Mouse (Mus musculus) liver, embryonic 15.5 days (tissue): ENCODE results near the gene Klhl21. TPM values are rescaled to one million over a fixed set of nuclear protein-coding genes. Genes with fewer than 3 reads are reported as not detected.

Experiments used
- ATAC-seq: fragments of 200-750 bp; cut with Nextera tagmentation; 2 replicates; pipeline ENCODE4 v1.8.0; 2017; ENCODE audit warnings: moderate number of reproducible peaks, mild to moderate bottlenecking, moderate library complexity; ENCODE audit not compliant: insufficient read depth
- H3K27ac ChIP-seq: fragments of 300-500 bp; sonication (generic); replicated peaks from 2 replicates; pipeline ENCODE4 v1.5.1; 2015; ENCODE audit warnings: mild to moderate bottlenecking, inconsistent platforms
- H3K27me3 ChIP-seq: fragments of 300-500 bp; sonication (generic); 2 replicates; pipeline ENCODE4 v1.6.1; 2015; ENCODE audit warnings: mild to moderate bottlenecking, inconsistent platforms
- H3K36me3 ChIP-seq: fragments of 300-500 bp; sonication (generic); replicated peaks from 2 replicates; pipeline ENCODE4 v1.6.1; 2015; ENCODE audit warnings: moderate library complexity, mild to moderate bottlenecking, inconsistent platforms
- H3K4me1 ChIP-seq: fragments of 300-500 bp; sonication (generic); replicated peaks from 2 replicates; pipeline ENCODE4 v1.6.1; 2015; ENCODE audit warnings: inconsistent platforms
- H3K4me2 ChIP-seq: fragments of 300-500 bp; sonication (generic); 2 replicates; pipeline ENCODE4 v1.6.1; 2015; ENCODE audit warnings: moderate library complexity, mild to moderate bottlenecking, inconsistent platforms
- H3K4me3 ChIP-seq: fragments of 300-500 bp; sonication (generic); replicated peaks from 2 replicates; pipeline ENCODE4 v1.5.1; 2015; ENCODE audit warnings: mild to moderate bottlenecking, inconsistent platforms
- H3K9ac ChIP-seq: fragments of 300-500 bp; sonication (generic); 2 replicates; pipeline ENCODE4 v1.6.1; 2015; ENCODE audit warnings: moderate library complexity, mild to moderate bottlenecking, inconsistent platforms
- H3K9me3 ChIP-seq: fragments of 300-500 bp; sonication (generic); replicated peaks from 2 replicates; pipeline ENCODE4 v1.6.1; 2016; ENCODE audit warnings: inconsistent platforms
- WGBS: fragments of 180-500 bp; shearing (Covaris S2); methylation state at CpG from one replicate; pipeline ENCODE4 v1.1.7; 2015; ENCODE audit warnings: mixed read lengths; ENCODE audit not compliant: insufficient replicate concordance; 5-methylcytosine and 5-hydroxymethylcytosine counted together
- polyA plus RNA-seq: library from polyadenylated mRNA; unstranded; fragments of >200 nt; fragmentation: Nextera tagmentation; extraction: Ambion mirVana; gene quantifications from 2 replicates; pipeline ENCODE4 v1.2.1, GENCODE M21; 2015

Gene Klhl21
- polyA plus RNA-seq, 1 experiment from 2014 or later, result 6.3 TPM

GRCm38 (mm10) chr4:152038985-152039830 is 30.6 kb downstream of the Klhl21 start, which contains the start of gene Nol9:
Nol9 (plus strand) TSS chr4:152039321.
- H3K9me3 ChIP-seq, result no peaks in the 10 kb centered on the region
- peak within 1 kb of the TSS; percentile 97 for H3K4me2 ChIP-seq
- peaks cover 34% of the 10 kb centered on the region for H3K36me3 ChIP-seq
- WGBS, result under 1% methylated on average over 86 of the region's 86 CpGs
- peak within 1 kb of the TSS; percentile 97 for H3K4me3 ChIP-seq
- H3K27me3 ChIP-seq, result 0 out of 2 replicates have a peak, but pooled peaks cover under 1% of the 10 kb centered on the region
- peak within 1 kb of the TSS; percentile 85 for H3K9ac ChIP-seq
- H3K27ac ChIP-seq, result peak within 1 kb of the TSS; percentile 61
- peaks cover 35% of the 10 kb centered on the region for H3K4me1 ChIP-seq
- ATAC-seq, result peak; percentile 84

DNA sequence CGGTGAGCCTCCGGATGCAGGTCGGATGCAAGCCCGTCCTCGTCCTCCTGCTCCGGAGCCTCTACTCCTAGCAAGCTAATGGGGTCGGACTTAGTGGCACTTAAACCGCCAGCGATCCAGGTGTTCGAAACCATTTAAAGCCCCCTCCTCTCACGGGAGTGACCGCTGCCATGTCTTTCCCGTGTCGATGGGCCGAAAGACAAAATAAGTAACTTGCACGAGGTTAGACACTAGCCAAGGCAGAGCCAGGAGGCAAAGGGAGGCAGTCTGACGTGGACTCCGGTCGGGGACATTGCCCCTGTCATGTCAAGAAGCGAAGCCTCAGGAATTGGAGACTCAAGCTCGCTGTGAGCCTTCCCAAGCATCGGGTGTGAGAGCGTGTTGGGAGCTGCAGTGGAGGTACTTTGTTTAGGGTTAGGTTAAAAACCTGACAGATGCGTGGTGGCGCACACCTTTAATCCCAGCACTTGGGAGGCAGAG is 31.3 kb downstream of the Klhl21 start:
- peak overlapping the region; percentile 61 for H3K27ac ChIP-seq
- under 1% methylated on average over 25 of the region's 25 CpGs for WGBS
- ATAC-seq, result no peak; the same call in 1 of the 2 replicates

GRCm38 (mm10) chr4:152041924-152042641 is 33.5 kb downstream of the Klhl21 start:
- ATAC-seq, result no peak
- H3K9ac ChIP-seq, result no peak overlapping the region
- peaks cover 61% of the 10 kb centered on the region for H3K36me3 ChIP-seq
- H3K9me3 ChIP-seq, result no peaks in the 10 kb centered on the region
- peaks cover 35% of the 10 kb centered on the region for H3K4me1 ChIP-seq
- no peak overlapping the region for H3K4me2 ChIP-seq
- no peak overlapping the region for H3K27ac ChIP-seq
- H3K27me3 ChIP-seq, result no peaks in the 10 kb centered on the region
- no peak overlapping the region for H3K4me3 ChIP-seq
- 88% methylated on average over 22 of the region's 22 CpGs for WGBS

More for the DNA sequence above, 31.3 kb downstream of the Klhl21 start:
- H3K36me3 ChIP-seq, result peaks cover 40% of the 10 kb centered on the region
- peaks cover 35% of the 10 kb centered on the region for H3K4me1 ChIP-seq
- peak overlapping the region; percentile 85 for H3K9ac ChIP-seq
- H3K4me3 ChIP-seq, result peak overlapping the region; percentile 97
- no peaks in the 10 kb centered on the region for H3K9me3 ChIP-seq
- no peaks in the 10 kb centered on the region for H3K27me3 ChIP-seq
- peak overlapping the region; percentile 97 for H3K4me2 ChIP-seq

DNA sequence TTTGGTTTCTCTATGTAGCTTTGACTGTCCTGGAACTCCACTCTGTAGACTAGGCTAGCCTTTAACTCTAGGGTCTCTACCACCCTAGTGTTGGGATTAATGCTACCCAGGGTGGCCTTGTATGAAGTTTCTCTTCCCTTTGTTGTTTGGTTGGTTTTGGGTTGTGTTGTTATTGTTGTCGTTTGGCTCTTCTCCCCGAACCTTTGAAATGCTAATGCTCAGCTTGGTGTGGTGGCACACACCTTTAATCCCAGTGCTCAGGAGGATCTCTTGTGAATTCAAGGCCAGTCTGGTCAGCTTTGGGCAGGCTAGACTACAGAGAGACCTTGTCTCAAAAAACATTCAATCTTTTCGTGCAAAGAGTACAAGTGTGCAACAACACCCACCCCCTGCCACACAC is 34.6 kb downstream of the Klhl21 start:
- H3K27ac ChIP-seq, result no peak overlapping the region
- peaks cover 72% of the 10 kb centered on the region for H3K36me3 ChIP-seq
- H3K4me2 ChIP-seq, result no peak overlapping the region
- H3K9me3 ChIP-seq, result no peaks in the 10 kb centered on the region
- H3K4me3 ChIP-seq, result no peak overlapping the region
- 88% methylated on average over 3 of the region's 3 CpGs for WGBS
- peaks cover 34% of the 10 kb centered on the region for H3K4me1 ChIP-seq
- ATAC-seq, result no peak
- H3K9ac ChIP-seq, result no peak overlapping the region
- no peaks in the 10 kb centered on the region for H3K27me3 ChIP-seq

DNA sequence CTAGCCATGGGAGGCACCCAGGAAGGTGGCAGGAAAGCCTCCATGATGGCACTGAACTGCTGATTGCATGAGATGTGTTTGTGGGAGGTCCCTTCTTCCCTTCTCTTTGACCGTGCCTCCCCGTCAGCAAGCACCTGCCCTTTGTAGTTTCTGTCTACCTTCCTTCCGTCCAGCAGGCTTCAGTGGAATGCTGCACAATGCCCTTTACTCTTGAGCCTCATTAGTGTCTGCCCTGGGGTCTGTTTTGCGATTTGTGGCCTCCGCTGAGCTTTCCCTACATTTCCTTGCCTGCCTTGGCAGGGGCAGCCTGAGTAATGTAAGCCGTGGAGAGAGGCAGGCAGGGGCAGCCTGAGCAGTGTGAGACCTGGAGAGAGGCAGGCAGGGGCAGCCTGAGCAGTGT is 36.0 kb downstream of the Klhl21 start:
- peaks cover 23% of the 10 kb centered on the region for H3K4me1 ChIP-seq
- 77% methylated on average over 6 of the region's 6 CpGs for WGBS
- ATAC-seq, result no peak
- H3K36me3 ChIP-seq, result peaks cover 86% of the 10 kb centered on the region
- H3K27me3 ChIP-seq, result no peaks in the 10 kb centered on the region
- H3K9me3 ChIP-seq, result no peaks in the 10 kb centered on the region
- H3K9ac ChIP-seq, result no peak overlapping the region
- H3K4me2 ChIP-seq, result no peak overlapping the region
- no peak overlapping the region for H3K4me3 ChIP-seq
- no peak overlapping the region for H3K27ac ChIP-seq

GRCm38 (mm10) chr4:152062390-152063110 is 53.9 kb downstream of the Klhl21 start:
- Histone ChIP-seq H3K36me3 (peaks cover 29% of the 10 kb centered on the region), H3K4me3 (no peak overlapping the region), H3K4me2 (no peak overlapping the region), H3K9me3 (no peaks in the 10 kb centered on the region), H3K9ac (no peak overlapping the region), H3K27me3 (no peaks in the 10 kb centered on the region), H3K27ac (peak overlapping the region; percentile 29; the same call in 1 of the 2 replicates), H3K4me1 (peaks cover 6% of the 10 kb centered on the region)
- 65% methylated on average over 9 of the region's 9 CpGs for WGBS
- ATAC-seq, result peak; percentile 52

GRCm38 (mm10) chr4:152067280-152067679 is 58.7 kb downstream of the Klhl21 start:
- Histone ChIP-seq H3K27ac (no peak overlapping the region), H3K36me3 (no peaks in the 10 kb centered on the region), H3K4me1 (peaks cover 16% of the 10 kb centered on the region), H3K27me3 (peaks cover 11% of the 10 kb centered on the region), H3K4me2 (no peak overlapping the region), H3K9ac (no peak overlapping the region), H3K4me3 (no peak overlapping the region), H3K9me3 (no peaks in the 10 kb centered on the region)
- ATAC-seq, result no peak

Other genes starting within 250 kb of the Klhl21 start
- gene Camta1, start 146.9 kb upstream of the Klhl21 start, polyA plus RNA-seq, result 27.4 and 31.1 TPM in 2 replicates
- gene Dnajc11, start 75.1 kb upstream of the Klhl21 start, polyA plus RNA-seq, result 45.5 and 49.1 TPM in 2 replicates
- 6.4 and 7.9 TPM in 2 replicates for gene Thap3, start 19.8 kb upstream of the Klhl21 start, polyA plus RNA-seq
- gene Phf13, start 12.5 kb upstream of the Klhl21 start, polyA plus RNA-seq, result 5.1 and 5.7 TPM in 2 replicates
- gene Zbtb48, start 18.9 kb downstream of the Klhl21 start, polyA plus RNA-seq, result 7.8 and 8.4 TPM in 2 replicates
- gene Tas1r1, start 29.8 kb downstream of the Klhl21 start, polyA plus RNA-seq, result 0.07 and 0.13 TPM in 2 replicates
- gene Nol9, start 30.5 kb downstream of the Klhl21 start, polyA plus RNA-seq, result 13.7 and 14.6 TPM in 2 replicates
- 5.1 and 5.9 TPM in 2 replicates for gene Plekhg5, start 63.7 kb downstream of the Klhl21 start, polyA plus RNA-seq
- gene Tnfrsf25, start 107.1 kb downstream of the Klhl21 start, polyA plus RNA-seq, result 0.37 and 0.50 TPM in 2 replicates
- 1.5 and 2.0 TPM in 2 replicates for gene Espn, start 143.6 kb downstream of the Klhl21 start, polyA plus RNA-seq
- 0.14 TPM in 1 of 2 replicates, not detected in the other for gene Hes2, start 150.1 kb downstream of the Klhl21 start, polyA plus RNA-seq
- gene Acot7, start 169.3 kb downstream of the Klhl21 start, polyA plus RNA-seq, result 14.0 and 14.2 TPM in 2 replicates